Mouse (Mus musculus) myocyte (in vitro differentiated cells): ENCODE data around the gene Smc5.

Source experiments
- CEBPB ChIP-seq: IDR thresholded peaks from 2 replicates; pipeline ENCODE4 v1.6.1; 2011; ENCODE audit warnings: mild to moderate bottlenecking, moderate library complexity; ENCODE audit not compliant: poor library complexity, insufficient read depth, severe bottlenecking
- MAX ChIP-seq: IDR thresholded peaks from one replicate; pipeline ENCODE4 v1.6.1; 2011; ENCODE audit warnings: low read depth, mild to moderate bottlenecking, control low read depth
- POLR2A ChIP-seq: IDR thresholded peaks from one replicate; pipeline ENCODE4 v1.6.1; 2011; ENCODE audit warnings: low read depth, mild to moderate bottlenecking, control low read depth, moderate library complexity; ENCODE audit not compliant: insufficient read length
- SRF ChIP-seq: IDR thresholded peaks from one replicate; pipeline ENCODE4 v1.6.1; 2011; ENCODE audit warnings: low read depth; ENCODE audit not compliant: control insufficient read depth, insufficient read length

DNA sequence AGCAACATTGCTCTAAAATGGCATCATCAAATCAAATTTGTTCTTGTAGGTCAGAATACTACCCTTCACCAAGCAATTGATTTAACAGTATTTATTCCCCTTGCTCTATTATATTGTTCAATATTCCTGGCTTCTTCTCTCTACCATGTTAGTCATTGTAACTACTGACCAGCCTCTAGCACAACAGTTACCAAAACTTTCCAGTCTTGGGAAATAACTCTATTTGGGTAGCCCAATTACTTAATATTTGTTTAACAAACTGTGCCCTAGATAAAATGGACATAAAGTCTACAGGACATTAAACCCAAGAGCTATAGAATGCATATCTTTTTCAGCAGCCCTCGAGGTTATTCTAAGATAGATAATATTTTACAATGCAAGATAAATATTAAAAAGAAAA, 15.6 kb upstream of the Smc5 start:
- TF ChIP-seq POLR2A (no peak), MAX (no peak), SRF (no peak), CEBPB (no peak)
